Mouse (Mus musculus) kidney, embryonic 14.5 days (tissue): ENCODE data around the gene Gigyf1. TPM values are rescaled to one million over a fixed set of nuclear protein-coding genes. Genes with fewer than 3 reads are reported as not detected.

Experiments
- ATAC-seq: fragments of 200-750 bp; cut with Nextera tagmentation; 2 replicates; pipeline ENCODE4 v1.8.0; 2017; ENCODE audit warnings: moderate number of reproducible peaks, mild to moderate bottlenecking, moderate TSS enrichment, moderate library complexity; ENCODE audit not compliant: low FRiP score, low TSS enrichment
- H3K27ac ChIP-seq: fragments of 300-500 bp; sonication (generic); 2 replicates; pipeline ENCODE4 v1.5.1; 2014; ENCODE audit warnings: low read depth, mild to moderate bottlenecking, low read length, moderate library complexity, mixed read lengths
- H3K27me3 ChIP-seq: fragments of 300-500 bp; sonication (generic); 2 replicates; pipeline ENCODE4 v1.6.1; 2014; ENCODE audit warnings: mild to moderate bottlenecking, low read length; ENCODE audit not compliant: control insufficient read depth, insufficient read depth
- H3K36me3 ChIP-seq: fragments of 300-500 bp; sonication (generic); 2 replicates; pipeline ENCODE4 v1.6.1; 2014; ENCODE audit warnings: low read length, mixed read lengths; ENCODE audit not compliant: control insufficient read depth, insufficient read depth
- H3K4me1 ChIP-seq: fragments of 300-500 bp; sonication (generic); 2 replicates; pipeline ENCODE4 v1.6.1; 2014; ENCODE audit warnings: low read length, mixed read lengths; ENCODE audit not compliant: control insufficient read depth, insufficient read depth
- H3K4me2 ChIP-seq: fragments of 300-500 bp; sonication (generic); replicated peaks from 2 replicates; pipeline ENCODE4 v1.6.1; 2014; ENCODE audit warnings: low read depth, mild to moderate bottlenecking, low read length
- H3K4me3 ChIP-seq: fragments of 300-500 bp; sonication (generic); 2 replicates; pipeline ENCODE4 v1.5.1; 2014; ENCODE audit warnings: mild to moderate bottlenecking, low read length
- H3K9ac ChIP-seq: fragments of 300-500 bp; sonication (generic); 2 replicates; pipeline ENCODE4 v1.6.1; 2014; ENCODE audit warnings: low read depth, mild to moderate bottlenecking, low read length, moderate library complexity
- H3K9me3 ChIP-seq: fragments of 300-500 bp; sonication (generic); 2 replicates; pipeline ENCODE4 v1.6.1; 2016; ENCODE audit warnings: low read length; ENCODE audit not compliant: control insufficient read depth
- WGBS: fragments of 180-500 bp; shearing (Covaris S2); extraction: QIAGEN DNeasy Blood & Tissue Kit; methylation state at CpG from one replicate; pipeline ENCODE4 v1.1.7; 2014; 5-methylcytosine and 5-hydroxymethylcytosine counted together
- polyA plus RNA-seq: library from polyadenylated mRNA; unstranded; fragments of >200 nt; fragmentation: Nextera tagmentation; extraction: Ambion mirVana; gene quantifications from 2 replicates; pipeline ENCODE4 v1.2.1, GENCODE M21; 2014

Gene Gigyf1
- polyA plus RNA-seq, 1 experiment from 2014 or later = 16.0 TPM

DNA sequence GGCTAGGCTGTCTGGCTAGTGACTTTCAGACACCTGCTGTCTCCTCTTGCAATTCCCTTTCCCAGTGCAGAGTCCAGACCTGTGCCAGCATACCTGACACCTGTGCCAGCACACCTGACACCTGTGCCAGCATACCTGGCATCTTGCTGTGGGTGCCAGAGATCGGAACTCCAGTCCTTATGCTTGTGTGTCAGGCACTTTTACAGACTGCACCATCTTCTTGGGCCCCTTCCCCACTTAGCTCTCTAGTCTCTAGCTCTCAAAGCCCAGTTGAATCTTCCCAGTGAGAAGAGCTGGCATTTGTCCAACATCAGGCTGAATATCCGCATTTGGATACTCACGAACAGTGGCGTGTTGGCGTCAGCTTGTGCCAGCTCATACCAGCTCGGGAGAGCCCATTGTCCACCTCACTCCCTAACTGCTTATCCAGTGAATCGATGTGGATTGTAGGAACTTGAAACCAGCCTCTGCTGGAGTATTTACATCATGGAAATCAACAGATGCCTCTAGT lies 21.0 kb downstream of the Gigyf1 start:
- no peaks in the 10 kb centered on the region for H3K9me3 ChIP-seq
- H3K4me1 ChIP-seq = no peaks in the 10 kb centered on the region
- H3K4me2 ChIP-seq = no peak overlapping the region
- H3K9ac ChIP-seq = no peak overlapping the region
- 74% methylated on average over 7 of the region's 7 CpGs for WGBS
- ATAC-seq = no peak
- no peaks in the 10 kb centered on the region for H3K27me3 ChIP-seq
- H3K4me3 ChIP-seq = no peak overlapping the region
- no peak overlapping the region for H3K27ac ChIP-seq
- H3K36me3 ChIP-seq = no peaks in the 10 kb centered on the region

DNA sequence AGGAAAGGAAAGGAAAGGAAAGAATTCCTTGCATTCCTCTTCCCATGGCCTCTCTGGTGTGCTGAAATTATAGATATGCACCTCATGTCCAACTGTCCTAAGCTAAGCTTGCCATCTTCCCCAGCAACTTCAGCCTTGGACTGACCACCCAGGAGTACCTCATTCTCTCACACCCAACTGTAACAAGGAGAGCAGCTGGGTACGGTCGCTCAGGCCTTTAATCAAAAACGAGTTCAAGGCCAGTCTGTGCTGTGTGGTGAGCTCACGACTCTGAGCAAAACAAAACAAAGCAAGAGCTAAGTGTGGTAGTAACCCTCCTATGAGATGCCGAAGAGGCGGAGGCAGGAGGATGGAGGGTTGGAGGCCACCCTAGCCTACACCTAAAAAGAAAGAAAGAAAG lies 22.6 kb downstream of the Gigyf1 start:
- ATAC-seq = no peak
- Histone ChIP-seq H3K27me3 (no peaks in the 10 kb centered on the region), H3K36me3 (no peaks in the 10 kb centered on the region), H3K4me3 (no peak overlapping the region), H3K27ac (no peak overlapping the region), H3K4me2 (no peak overlapping the region), H3K9me3 (no peaks in the 10 kb centered on the region), H3K9ac (no peak overlapping the region), H3K4me1 (no peaks in the 10 kb centered on the region)
- 72% methylated on average over 6 of the region's 6 CpGs for WGBS

GRCm38 (mm10) chr5:137541768-137542540 lies 23.6 kb downstream of the Gigyf1 start:
- ATAC-seq = no peak
- Histone ChIP-seq H3K9ac (no peak overlapping the region), H3K9me3 (no peaks in the 10 kb centered on the region), H3K4me2 (no peak overlapping the region), H3K4me3 (no peak overlapping the region), H3K27me3 (no peaks in the 10 kb centered on the region), H3K36me3 (no peaks in the 10 kb centered on the region), H3K4me1 (no peaks in the 10 kb centered on the region), H3K27ac (no peak overlapping the region)
- WGBS = 75% methylated on average over 5 of the region's 5 CpGs

GRCm38 (mm10) chr5:137544926-137545325 lies 26.6 kb downstream of the Gigyf1 start:
- ATAC-seq = no peak
- Histone ChIP-seq H3K36me3 (no peaks in the 10 kb centered on the region), H3K9ac (no peak overlapping the region), H3K4me2 (no peak overlapping the region), H3K9me3 (no peaks in the 10 kb centered on the region), H3K27me3 (no peaks in the 10 kb centered on the region), H3K4me3 (no peak overlapping the region), H3K4me1 (no peaks in the 10 kb centered on the region), H3K27ac (no peak overlapping the region)
- 63% methylated on average over 6 of the region's 6 CpGs for WGBS

GRCm38 (mm10) chr5:137545596-137545995 lies 27.2 kb downstream of the Gigyf1 start:
- H3K9me3 ChIP-seq = no peaks in the 10 kb centered on the region
- no peaks in the 10 kb centered on the region for H3K36me3 ChIP-seq
- no peak overlapping the region for H3K4me2 ChIP-seq
- no peak for ATAC-seq
- no peaks in the 10 kb centered on the region for H3K27me3 ChIP-seq
- H3K4me1 ChIP-seq = no peaks in the 10 kb centered on the region
- whole genome bisulfite sequencing = 75% methylated on average over 4 of the region's 4 CpGs
- H3K27ac ChIP-seq = no peak overlapping the region
- no peak overlapping the region for H3K9ac ChIP-seq
- H3K4me3 ChIP-seq = no peak overlapping the region

DNA sequence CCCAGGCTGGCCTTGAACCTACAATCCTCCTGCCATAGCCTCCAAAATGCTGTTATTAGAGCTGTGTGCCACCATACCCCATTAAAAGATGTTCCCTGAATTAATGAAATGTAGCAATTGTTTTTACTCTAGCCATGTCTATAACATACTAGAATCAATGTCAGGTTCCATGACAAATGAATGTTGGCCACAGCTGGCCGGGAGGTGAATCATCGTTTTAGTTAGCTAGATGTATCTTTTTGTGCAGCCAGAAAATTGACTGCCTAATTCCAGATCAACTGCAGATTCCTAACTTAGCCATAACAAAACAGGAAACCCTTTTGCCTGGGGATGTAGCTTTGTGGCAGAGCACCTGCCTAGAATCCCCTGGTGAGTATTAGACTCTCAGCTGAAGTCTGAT lies 31.5 kb downstream of the Gigyf1 start:
- WGBS = 91% methylated on average over 2 of the region's 2 CpGs
- ATAC-seq = no peak

DNA sequence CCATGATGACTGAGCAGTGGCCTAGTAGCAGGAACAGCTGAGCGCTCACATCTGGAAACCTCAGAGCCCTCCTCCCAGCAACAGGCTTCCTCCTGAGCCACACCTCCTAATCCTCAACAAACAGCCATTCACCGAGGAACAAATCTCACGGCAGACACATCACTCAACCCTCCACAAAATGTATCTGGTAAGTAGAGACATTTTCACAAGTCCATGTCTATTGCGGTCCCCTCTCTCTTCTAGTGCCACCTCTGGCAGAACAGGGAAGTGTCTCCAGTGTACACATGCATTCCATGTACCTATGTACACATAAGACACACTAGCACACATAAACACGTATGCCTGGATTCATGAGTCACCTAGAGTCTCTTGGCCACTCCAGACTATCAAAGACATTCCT lies 32.8 kb downstream of the Gigyf1 start:
- Histone ChIP-seq H3K4me1 (no peaks in the 10 kb centered on the region), H3K27ac (no peak overlapping the region), H3K4me2 (no peak overlapping the region), H3K36me3 (no peaks in the 10 kb centered on the region), H3K27me3 (peaks cover 10% of the 10 kb centered on the region; the same call in 1 of the 2 replicates), H3K4me3 (no peak overlapping the region), H3K9ac (no peak overlapping the region), H3K9me3 (no peaks in the 10 kb centered on the region)
- WGBS = 76% methylated on average over 5 of the region's 5 CpGs
- ATAC-seq = no peak

More for the DNA sequence above, 31.5 kb downstream of the Gigyf1 start:
- H3K27me3 ChIP-seq = peaks cover 10% of the 10 kb centered on the region; the same call in 1 of the 2 replicates
- H3K4me1 ChIP-seq = no peaks in the 10 kb centered on the region
- H3K36me3 ChIP-seq = no peaks in the 10 kb centered on the region
- H3K4me2 ChIP-seq = no peak overlapping the region
- H3K4me3 ChIP-seq = no peak overlapping the region
- no peak overlapping the region for H3K9ac ChIP-seq
- H3K27ac ChIP-seq = no peak overlapping the region
- no peaks in the 10 kb centered on the region for H3K9me3 ChIP-seq

DNA sequence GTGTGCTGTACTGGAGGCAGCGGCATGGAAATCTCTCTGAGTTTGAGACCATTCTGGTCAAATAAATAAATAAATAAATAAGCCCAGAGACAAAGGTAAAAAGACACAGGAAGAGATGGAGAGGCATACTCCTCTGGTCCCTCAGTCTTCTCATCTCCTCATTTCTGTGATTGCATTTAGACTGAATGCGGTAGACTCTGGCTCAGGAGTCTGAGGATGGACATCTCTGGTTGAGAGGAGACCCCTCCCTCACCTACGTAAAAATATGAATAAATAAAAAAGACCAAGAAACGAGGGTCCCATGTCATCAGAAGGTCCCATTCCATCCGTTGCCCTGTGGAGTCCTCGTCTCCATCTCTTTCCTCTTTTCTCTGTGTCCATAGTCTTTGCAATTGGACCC lies 34.7 kb downstream of the Gigyf1 start:
- no peak for ATAC-seq
- peak overlapping the region; percentile 37 for H3K4me2 ChIP-seq
- H3K4me1 ChIP-seq = no peaks in the 10 kb centered on the region
- peaks cover 10% of the 10 kb centered on the region; the same call in 1 of the 2 replicates for H3K27me3 ChIP-seq
- WGBS = 31% methylated on average over 6 of the region's 6 CpGs
- H3K4me3 ChIP-seq = peak overlapping the region; percentile 17; the same call in 1 of the 2 replicates
- no peak overlapping the region for H3K27ac ChIP-seq
- no peaks in the 10 kb centered on the region for H3K9me3 ChIP-seq
- no peak overlapping the region for H3K9ac ChIP-seq
- no peaks in the 10 kb centered on the region for H3K36me3 ChIP-seq

GRCm38 (mm10) chr5:137553411-137553837 lies 35.1 kb downstream of the Gigyf1 start, which contains the start of gene Actl6b:
Gene Actl6b (plus strand): TSS chr5:137553517.
- peak within 1 kb of the TSS; percentile 37 for H3K4me2 ChIP-seq
- H3K4me3 ChIP-seq = peak within 1 kb of the TSS; percentile 17; the same call in 1 of the 2 replicates
- H3K27me3 ChIP-seq = peaks cover 10% of the 10 kb centered on the region; the same call in 1 of the 2 replicates
- H3K36me3 ChIP-seq = no peaks in the 10 kb centered on the region
- H3K4me1 ChIP-seq = no peaks in the 10 kb centered on the region
- WGBS = 1% methylated on average over 35 of the region's 37 CpGs
- no peak within 1 kb of the TSS for H3K9ac ChIP-seq
- peak; percentile 83 for ATAC-seq
- no peaks in the 10 kb centered on the region for H3K9me3 ChIP-seq
- H3K27ac ChIP-seq = no peak within 1 kb of the TSS
